Mouse (Mus musculus) ovary, adult 10 weeks (tissue): Measurements from ENCODE around the gene Olfr826. TPM values are rescaled to one million over a fixed set of nuclear protein-coding genes. Genes with fewer than 3 reads are reported as not detected.

Experiments used
- polyA plus RNA-seq: library from polyadenylated mRNA; stranded (reverse); fragments of 350-450 nt; fragmentation: Illumina TruSeq; extraction: RNeasy Lipid Tissue Mini Kit (QIAGEN cat#74804); gene quantifications from one replicate; pipeline ENCODE4 v1.2.3, GENCODE M21; 2014

Gene Olfr826
- not detected for polyA plus RNA-seq

DNA sequence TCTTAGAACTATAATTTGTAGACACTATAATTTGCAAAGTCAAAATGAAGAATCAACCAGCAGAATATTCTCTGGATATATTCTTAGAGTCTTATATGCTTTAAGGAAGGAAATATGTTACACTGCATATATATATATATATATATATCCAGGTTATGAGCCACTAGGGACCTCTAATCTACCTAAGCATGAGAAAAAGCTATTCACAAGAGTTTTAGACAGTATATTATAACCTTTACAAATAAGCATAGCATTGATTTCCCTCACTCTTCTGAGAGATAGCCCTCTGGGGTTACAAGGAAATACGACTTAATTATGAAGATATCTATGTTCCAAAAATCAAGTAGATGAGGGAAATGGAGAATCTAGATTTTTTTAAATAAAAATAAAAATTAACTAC, at the start of gene Olfr826:
Gene Olfr826 (minus strand): TSS at position 101 of the 400 bp plus-strand sequence.

DNA sequence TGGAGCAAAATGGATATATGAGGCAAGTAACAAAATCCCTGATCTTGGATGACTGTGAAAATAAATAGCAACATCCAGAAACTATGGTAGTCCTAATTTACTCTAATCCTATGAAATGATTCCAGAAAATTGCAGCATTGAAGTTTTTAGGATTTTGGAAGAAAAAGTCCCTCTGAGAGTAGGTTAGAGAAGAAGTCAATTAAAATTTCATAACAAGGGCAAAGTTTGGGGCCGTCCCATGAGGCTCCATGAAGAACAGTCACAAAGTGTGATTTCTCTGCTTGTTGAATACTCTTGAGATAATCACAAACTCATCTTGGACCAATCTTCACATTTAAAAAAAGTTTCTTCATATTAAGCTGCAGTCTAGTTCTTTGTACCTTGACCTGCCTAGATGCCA, 30.3 kb upstream of the Olfr826 start, which contains the start of gene Olfr827:
Gene Olfr827 (minus strand): TSS at position 101 of the 400 bp plus-strand sequence.

DNA sequence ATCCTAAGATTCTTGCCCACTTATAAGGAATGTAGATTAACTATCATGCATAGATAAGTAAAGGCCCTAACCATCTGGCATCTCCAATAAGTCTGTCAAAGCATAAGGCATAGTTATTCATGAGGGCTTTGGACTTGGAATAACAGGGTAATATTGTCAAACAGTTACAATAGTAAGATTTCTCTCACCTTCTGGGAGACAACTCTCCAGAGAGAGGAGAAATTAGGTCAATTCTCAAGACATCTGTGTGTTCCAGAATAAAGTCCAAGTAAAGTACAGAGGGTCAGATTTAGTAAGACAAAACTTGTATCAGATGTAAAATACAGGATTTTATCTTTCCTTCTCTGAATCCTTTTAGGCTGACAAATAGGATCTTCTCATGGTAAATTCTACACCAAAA, 17.3 kb downstream of the Olfr826 start, which contains the start of gene Olfr825:
Gene Olfr825 (minus strand): TSS at position 101 of the 400 bp plus-strand sequence.

DNA sequence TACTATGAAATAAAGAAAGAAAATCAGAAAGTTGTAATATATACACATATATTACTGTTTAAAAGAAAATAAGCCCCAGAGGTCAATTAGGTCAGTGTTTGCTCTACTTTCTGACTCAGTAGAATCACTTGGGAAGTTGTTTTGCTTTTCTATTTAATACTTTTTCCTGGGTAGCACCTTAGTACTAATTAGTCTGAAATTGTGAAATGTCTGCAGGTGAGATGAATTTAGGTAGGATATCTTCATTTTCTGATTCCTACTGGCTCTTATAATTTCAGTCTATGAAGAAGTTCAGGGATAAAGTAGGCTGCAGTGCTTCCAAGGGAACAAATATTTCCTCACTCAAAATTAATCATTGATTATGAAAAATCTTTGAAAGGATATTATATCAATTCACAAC, 54.1 kb downstream of the Olfr826 start, which contains the start of gene Olfr824:
Gene Olfr824 (minus strand): TSS at position 101 of the 400 bp plus-strand sequence.

Other genes starting within 250 kb of the Olfr826 start
- not detected for gene Olfr818, start 235.1 kb downstream of the Olfr826 start, polyA plus RNA-seq
- gene Olfr819, start 216.9 kb downstream of the Olfr826 start, polyA plus RNA-seq = 0.29 TPM
- gene Olfr247, start 208.0 kb downstream of the Olfr826 start, polyA plus RNA-seq = not detected
- gene Gm10310, start 199.1 kb downstream of the Olfr826 start, polyA plus RNA-seq = not detected
- not detected for gene Olfr820, start 171.6 kb downstream of the Olfr826 start, polyA plus RNA-seq
- gene Olfr821, start 153.8 kb downstream of the Olfr826 start, polyA plus RNA-seq = not detected
- not detected for gene Olfr822, start 113.0 kb downstream of the Olfr826 start, polyA plus RNA-seq
- 0.57 TPM for gene Olfr823, start 68.8 kb downstream of the Olfr826 start, polyA plus RNA-seq
- gene Olfr824, start 54.2 kb downstream of the Olfr826 start, polyA plus RNA-seq = 0.57 TPM
- not detected for gene Olfr825, start 17.4 kb downstream of the Olfr826 start, polyA plus RNA-seq
- gene Olfr827, start 30.2 kb upstream of the Olfr826 start, polyA plus RNA-seq = not detected
- not detected for gene Neurod4, start 96.1 kb upstream of the Olfr826 start, polyA plus RNA-seq
- gene Tespa1, start 138.7 kb upstream of the Olfr826 start, polyA plus RNA-seq = 0.63 TPM
- gene Vmn2r84, start 210.1 kb upstream of the Olfr826 start, polyA plus RNA-seq = not detected
- gene Vmn2r85, start 245.5 kb upstream of the Olfr826 start, polyA plus RNA-seq = not detected